Mouse (Mus musculus) heart, postnatal 0 days (tissue): ENCODE data around the gene B230307C23Rik. TPM values are rescaled to one million over a fixed set of nuclear protein-coding genes. Genes with fewer than 3 reads are reported as not detected.
A peak's percentile ranks its signal among the peaks of the same experiment; 100 is the strongest.
"Not testable (repeated sequence)": the region's sequence is repeated elsewhere in the genome, so short reads cannot be mapped to it uniquely, and the experiment has no call there.

Experiments
- ATAC-seq: fragments of 200-750 bp; cut with Nextera tagmentation; 2 replicates; pipeline ENCODE4 v1.8.0; 2017; ENCODE audit warnings: low read depth, moderate number of reproducible peaks, moderate library complexity; ENCODE audit not compliant: insufficient read depth
- DNase-seq: peaks from one replicate; pipeline ENCODE4 v3.0.0-alpha.2; 2016; ENCODE audit warnings: low spot score
- H3K27ac ChIP-seq: fragments of 300-500 bp; sonication (generic); 2 replicates; pipeline ENCODE4 v1.5.1; 2014; ENCODE audit warnings: low read depth, mild to moderate bottlenecking
- H3K27me3 ChIP-seq: fragments of 300-500 bp; sonication (generic); 2 replicates; pipeline ENCODE4 v1.6.1; 2014; ENCODE audit warnings: low read length, mixed read lengths; ENCODE audit not compliant: control insufficient read depth, insufficient read depth
- H3K36me3 ChIP-seq: fragments of 300-500 bp; sonication (generic); replicated peaks from 2 replicates; pipeline ENCODE4 v1.6.1; 2014; ENCODE audit warnings: low read length, mixed read lengths; ENCODE audit not compliant: control insufficient read depth, insufficient read depth
- H3K4me1 ChIP-seq: fragments of 300-500 bp; sonication (generic); 2 replicates; pipeline ENCODE4 v1.6.1; 2014; ENCODE audit warnings: antibody characterized with exemption; ENCODE audit not compliant: control insufficient read depth, insufficient read depth
- H3K4me2 ChIP-seq: fragments of 300-500 bp; sonication (generic); 2 replicates; pipeline ENCODE4 v1.6.1; 2014; ENCODE audit warnings: low read depth, mild to moderate bottlenecking, low read length, moderate library complexity
- H3K4me3 ChIP-seq: fragments of 300-500 bp; sonication (generic); 2 replicates; pipeline ENCODE4 v1.5.1; 2014; ENCODE audit warnings: low read depth, low read length
- H3K9ac ChIP-seq: fragments of 300-500 bp; sonication (generic); replicated peaks from 2 replicates; pipeline ENCODE4 v1.6.1; 2014; ENCODE audit warnings: low read depth, low read length, mixed read lengths
- H3K9me3 ChIP-seq: fragments of 300-500 bp; sonication (generic); replicated peaks from 2 replicates; pipeline ENCODE4 v1.6.1; 2016; ENCODE audit warnings: low read length; ENCODE audit not compliant: control insufficient read depth
- CTCF ChIP-seq: IDR thresholded peaks from 2 replicates; pipeline ENCODE4 v1.5.1; 2016; ENCODE audit warnings: antibody characterized with exemption, control low read depth, low read depth
- EP300 ChIP-seq: IDR thresholded peaks from 2 replicates; pipeline ENCODE4 v1.6.1; 2016; ENCODE audit warnings: antibody characterized with exemption, low read depth
- WGBS: fragments of 180-500 bp; shearing (Covaris S2); extraction: QIAGEN DNeasy Blood & Tissue Kit; methylation state at CpG from one replicate; pipeline ENCODE4 v1.1.7; 2014; 5-methylcytosine and 5-hydroxymethylcytosine counted together
- polyA plus RNA-seq: library from polyadenylated mRNA; unstranded; fragments of >200 nt; fragmentation: Nextera tagmentation; extraction: Ambion mirVana; gene quantifications from 2 replicates; pipeline ENCODE4 v1.2.1, GENCODE M21; 2015
- total RNA-seq: library from RNA; depleted of rRNA; stranded (reverse); fragments of >200 nt; gene quantifications from 2 replicates; pipeline ENCODE4 v1.2.3, GENCODE M21; 2014; ENCODE audit warnings: low replicate concordance

Gene B230307C23Rik
- total and polyA plus RNA-seq, 2 experiments from 2014 or later: 4.2 to 13.2 TPM

DNA sequence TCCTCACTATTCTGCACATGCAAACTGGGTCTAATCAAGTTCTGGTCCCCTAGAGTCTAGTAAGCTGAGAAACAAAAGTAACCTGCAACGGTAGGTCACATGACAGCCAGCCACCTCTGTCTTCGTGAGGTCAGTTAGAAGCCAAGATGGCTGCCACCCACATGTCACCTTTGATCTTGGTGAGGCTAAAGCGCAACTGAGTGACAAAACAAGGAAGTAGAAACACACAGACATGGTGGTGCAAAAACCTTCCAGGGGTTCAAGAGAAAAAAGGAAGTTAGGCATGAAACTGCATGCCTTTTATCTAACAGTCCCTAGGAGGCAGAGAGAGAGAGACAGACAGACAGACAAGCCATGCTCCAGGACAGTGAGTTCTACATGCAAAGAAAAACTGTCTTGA is 25.0 kb downstream of the B230307C23Rik start:
- DNase-seq (no peak), ATAC-seq (no peak)
- Histone ChIP-seq H3K27me3 (no peaks in the 10 kb centered on the region), H3K4me1 (no peaks in the 10 kb centered on the region), H3K4me2 (no peak overlapping the region), H3K4me3 (no peak overlapping the region), H3K36me3 (no peaks in the 10 kb centered on the region), H3K9me3 (0 out of 2 replicates have a peak, but pooled peaks cover 11% of the 10 kb centered on the region), H3K27ac (no peak overlapping the region), H3K9ac (no peak overlapping the region)
- TF ChIP-seq EP300: no peak
- TF ChIP-seq CTCF: no peak
- 90% methylated on average over 3 of the region's 3 CpGs for WGBS

DNA sequence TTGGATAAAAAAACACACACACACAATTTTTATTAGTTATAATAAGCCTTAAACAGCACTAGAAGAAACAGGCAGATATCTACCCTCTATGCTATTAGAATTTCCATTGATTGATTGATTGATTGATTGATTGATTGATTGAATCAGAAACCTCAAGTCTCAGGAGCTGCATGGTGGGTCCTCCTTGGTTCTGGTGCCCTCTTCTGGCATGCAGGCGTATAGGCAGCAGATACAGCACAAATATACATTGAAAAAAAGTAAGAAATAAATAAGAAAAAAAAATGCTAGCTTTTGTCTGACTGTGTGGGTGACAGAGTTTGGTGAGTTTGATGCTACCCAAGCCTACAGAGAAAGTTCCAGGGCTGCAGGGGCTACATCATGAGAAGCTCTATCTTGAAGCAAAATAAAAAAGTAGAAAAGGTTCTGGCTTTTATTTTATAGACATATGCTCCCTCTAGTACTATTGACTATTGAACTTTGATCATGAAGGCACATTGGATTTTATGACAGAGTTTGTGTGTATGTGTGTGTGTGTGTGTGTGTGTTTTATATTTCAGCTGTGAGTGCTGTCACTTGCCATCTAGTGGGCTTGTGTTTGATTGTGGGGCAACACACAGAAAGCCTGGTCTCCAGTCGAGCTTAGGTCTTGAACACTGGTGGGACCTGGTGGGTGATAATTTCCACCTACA is 25.7 kb downstream of the B230307C23Rik start:
- peak; percentile 56 for TF ChIP-seq CTCF
- TF ChIP-seq EP300: no peak

DNA sequence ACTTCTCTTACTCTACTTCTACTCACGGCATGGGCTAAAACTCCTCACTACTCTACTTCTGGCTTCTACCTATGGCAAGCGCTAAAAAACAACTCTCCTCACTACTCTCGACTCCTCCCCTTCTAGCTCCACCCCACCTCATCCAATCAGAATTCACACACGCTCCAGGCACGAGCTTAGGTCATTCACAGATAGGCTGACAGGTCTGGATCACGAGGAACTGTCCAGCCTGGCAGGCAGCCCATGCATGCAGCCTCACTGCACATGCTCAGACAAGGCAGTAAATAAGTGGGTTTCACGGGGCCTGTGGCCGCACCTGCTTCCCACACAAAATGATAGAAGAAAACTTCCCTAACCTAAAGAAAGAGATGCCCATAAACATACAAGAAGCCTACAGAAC is 29.1 kb downstream of the B230307C23Rik start:
- H3K36me3 ChIP-seq, H3K27ac ChIP-seq, DNase-seq, H3K4me2 ChIP-seq, ATAC-seq, H3K9me3 ChIP-seq, H3K9ac ChIP-seq, H3K4me3 ChIP-seq, H3K27me3 ChIP-seq, H3K4me1 ChIP-seq: not testable (repeated sequence)
- WGBS: 80% methylated on average over 8 of the region's 8 CpGs

More for the DNA sequence above, 25.7 kb downstream of the B230307C23Rik start:
- Histone ChIP-seq H3K9me3 (0 out of 2 replicates have a peak, but pooled peaks cover 6% of the 10 kb centered on the region), H3K4me3 (no peak overlapping the region), H3K27me3 (no peaks in the 10 kb centered on the region), H3K4me2 (no peak overlapping the region), H3K36me3 (no peaks in the 10 kb centered on the region), H3K9ac (no peak overlapping the region), H3K4me1 (no peaks in the 10 kb centered on the region), H3K27ac (no peak overlapping the region)
- ATAC-seq (no peak; the same call in 1 of the 2 replicates), DNase-seq (peak; percentile 49)
- WGBS: 72% methylated on average over 2 of the region's 2 CpGs

DNA sequence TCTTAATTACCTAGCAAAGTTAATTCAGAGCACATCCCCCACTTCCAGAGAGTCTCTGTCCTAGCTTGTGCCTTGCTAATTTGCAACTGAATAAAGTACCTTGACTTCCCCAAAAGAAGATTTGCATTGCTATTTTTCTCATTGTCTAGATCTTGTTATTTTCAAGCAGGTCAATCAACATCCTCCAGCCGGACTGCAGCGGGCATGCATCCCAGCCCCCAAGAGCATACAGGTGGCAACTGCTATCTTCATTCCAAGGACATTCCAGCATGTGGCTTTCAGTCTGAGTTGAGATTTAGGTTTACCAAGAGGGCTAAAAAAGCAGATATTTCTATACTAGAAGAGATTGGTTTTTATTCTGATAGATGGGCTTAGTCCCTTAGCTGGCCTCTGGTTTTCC is 37.9 kb downstream of the B230307C23Rik start:
- not testable (repeated sequence) for H3K27ac ChIP-seq
- 95% methylated on average over 2 of the region's 2 CpGs for WGBS

DNA sequence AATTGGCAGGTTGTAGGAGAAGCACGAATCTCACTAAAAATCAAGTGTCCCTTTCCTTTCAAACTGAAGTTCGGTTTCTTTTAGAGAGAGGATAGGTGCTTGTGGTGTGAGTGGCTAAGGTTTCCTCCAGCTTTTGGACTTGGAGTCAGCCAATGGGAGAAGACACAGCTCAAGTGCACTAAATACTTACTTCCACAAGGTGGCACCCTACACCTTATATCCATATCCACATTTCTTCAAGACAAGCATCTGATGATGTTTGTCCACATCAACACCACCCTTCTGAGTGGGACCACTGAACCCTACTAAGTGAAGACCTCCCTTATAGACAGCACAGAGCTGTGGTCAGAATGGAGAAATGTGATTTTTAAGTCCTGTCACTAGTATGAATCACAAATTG is 44.6 kb downstream of the B230307C23Rik start:
- Histone ChIP-seq H3K27me3 (no peaks in the 10 kb centered on the region), H3K9me3 (no peaks in the 10 kb centered on the region), H3K4me1 (no peaks in the 10 kb centered on the region), H3K9ac (no peak overlapping the region), H3K4me3 (no peak overlapping the region), H3K4me2 (no peak overlapping the region), H3K36me3 (no peaks in the 10 kb centered on the region), H3K27ac (no peak overlapping the region)
- ATAC-seq: no peak
- peak; percentile 60 for TF ChIP-seq CTCF
- TF ChIP-seq EP300: no peak
- WGBS: 81% methylated on average over 2 of the region's 2 CpGs
- DNase-seq: peak; percentile 48

More for the DNA sequence above, 37.9 kb downstream of the B230307C23Rik start:
- DNase-seq, H3K27me3 ChIP-seq, H3K4me2 ChIP-seq, H3K36me3 ChIP-seq, H3K9ac ChIP-seq, H3K4me3 ChIP-seq, H3K9me3 ChIP-seq, ATAC-seq, H3K4me1 ChIP-seq: not testable (repeated sequence)

DNA sequence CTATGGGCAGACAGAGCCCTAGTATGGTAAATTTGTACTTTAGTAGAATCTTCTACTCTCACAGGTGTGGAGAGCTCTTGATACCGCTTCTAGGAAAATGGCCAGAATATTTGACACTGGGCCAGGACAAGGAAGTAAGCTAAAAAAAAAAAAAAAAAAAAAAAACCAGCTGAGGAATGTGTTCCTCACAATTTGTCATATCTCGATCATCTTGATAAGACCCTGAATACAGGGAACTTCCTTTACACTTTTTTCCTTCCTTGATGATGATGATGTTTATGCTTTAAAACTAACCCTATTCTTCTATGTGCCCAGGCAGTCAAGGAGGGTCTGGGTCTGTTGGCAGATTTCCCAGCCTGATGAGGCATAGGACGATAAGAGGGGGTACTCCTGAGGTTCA is 82.3 kb downstream of the B230307C23Rik start:
- not testable (repeated sequence) for ATAC-seq, H3K4me1 ChIP-seq, H3K27me3 ChIP-seq, H3K9ac ChIP-seq, H3K4me3 ChIP-seq, H3K36me3 ChIP-seq, H3K9me3 ChIP-seq, DNase-seq, H3K4me2 ChIP-seq
- 0 out of 2 replicates have a peak overlapping the region, but pooled peaks have one; percentile 17 for H3K27ac ChIP-seq
- 52% methylated on average over 2 of the region's 3 CpGs for WGBS

DNA sequence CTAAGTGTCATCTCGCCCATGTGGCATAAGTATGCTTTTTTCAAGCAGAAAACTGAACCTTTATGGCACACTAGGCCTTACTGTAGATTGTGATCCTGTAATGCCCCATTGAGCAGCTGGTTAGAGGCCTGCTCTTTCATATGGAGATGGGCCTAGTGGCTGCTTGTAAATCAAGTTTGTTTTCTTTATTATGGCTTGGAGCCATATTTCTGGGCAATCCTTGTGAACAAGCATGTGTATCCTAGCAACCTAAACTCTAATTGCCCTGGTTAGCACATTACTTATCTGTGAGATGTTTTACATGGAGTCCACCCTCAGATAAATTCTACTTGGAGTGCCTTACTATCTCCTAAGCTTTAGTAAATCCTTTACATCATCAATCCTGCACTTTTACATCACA is 84.0 kb downstream of the B230307C23Rik start:
- not testable (repeated sequence) for ATAC-seq, H3K36me3 ChIP-seq, H3K27ac ChIP-seq, DNase-seq, H3K4me1 ChIP-seq, H3K27me3 ChIP-seq, H3K9me3 ChIP-seq
- WGBS: 94% methylated on average over 1 of the region's 1 CpGs
- Histone ChIP-seq H3K9ac (peak overlapping the region; percentile 60; the same call in 1 of the 2 replicates), H3K4me2 (peak overlapping the region; percentile 87), H3K4me3 (peak overlapping the region; percentile 77)
